Mouse (Mus musculus) monocyte, adult 2 months (primary cell): ENCODE results near the gene Gm17509.

Experiments
- DNase-seq, 2 experiments: peaks; one replicate each; pipeline ENCODE4 v3.0.0; 2022; ENCODE audit warnings: low spot score in 2 of 2, low read depth in 1 of 2

Gm17509 gene

GRCm38 (mm10) chr13:117220501-117221321 lies at the start of gene Gm17509:
Gm17509 (minus strand) TSS chr13:117221075.
- DNase-seq: peak in 1 of 2 experiments; percentile 29

- no peak for DNase-seq
These were observed 47.1 kb upstream of the Gm17509 start for GRCm38 (mm10) chr13:117267963-117268362.

DNA sequence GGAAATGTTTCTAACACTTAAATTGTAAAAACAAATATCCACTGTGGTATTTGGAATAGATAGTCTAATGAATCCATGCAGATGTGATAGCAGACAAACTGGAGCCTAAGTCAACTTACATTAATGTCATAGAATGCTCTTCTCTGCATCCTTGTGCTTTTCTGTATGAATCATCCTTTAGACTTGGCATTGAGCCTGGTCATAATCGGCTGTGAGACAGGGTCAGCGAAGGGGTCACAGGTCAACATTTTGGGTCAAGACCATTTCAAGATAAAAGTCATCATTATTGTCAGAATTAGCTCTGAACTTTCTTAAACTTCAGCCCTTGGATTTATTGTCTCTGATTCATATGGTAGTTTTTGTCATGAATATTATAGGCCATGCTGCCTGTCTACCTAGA lies 45.3 kb upstream of the Gm17509 start:
- DNase-seq: no peak

DNA sequence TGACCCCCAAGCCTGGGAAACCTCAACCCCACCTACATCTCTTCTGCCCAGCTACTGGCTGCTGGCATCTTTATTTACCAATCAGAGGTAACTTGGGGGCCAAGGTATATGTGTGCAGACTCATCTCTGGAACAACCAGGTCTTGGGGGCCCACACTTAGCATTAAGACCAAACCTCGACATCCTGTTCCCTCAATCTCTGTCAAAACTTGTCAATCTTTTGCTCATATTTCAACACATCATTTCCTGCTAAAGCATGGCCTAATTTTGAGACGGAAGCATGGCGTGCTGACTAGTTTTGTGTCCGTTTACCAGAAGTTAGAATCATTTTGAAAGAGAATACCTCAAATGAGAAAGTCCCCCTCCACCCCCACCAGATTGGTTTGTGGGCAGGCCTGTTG lies 39.8 kb upstream of the Gm17509 start:
- DNase-seq: no peak

GRCm38 (mm10) chr13:117242621-117243020 lies 21.7 kb upstream of the Gm17509 start:
- no peak for DNase-seq

GRCm38 (mm10) chr13:117242063-117242462 lies 21.2 kb upstream of the Gm17509 start:
- no peak for DNase-seq

DNA sequence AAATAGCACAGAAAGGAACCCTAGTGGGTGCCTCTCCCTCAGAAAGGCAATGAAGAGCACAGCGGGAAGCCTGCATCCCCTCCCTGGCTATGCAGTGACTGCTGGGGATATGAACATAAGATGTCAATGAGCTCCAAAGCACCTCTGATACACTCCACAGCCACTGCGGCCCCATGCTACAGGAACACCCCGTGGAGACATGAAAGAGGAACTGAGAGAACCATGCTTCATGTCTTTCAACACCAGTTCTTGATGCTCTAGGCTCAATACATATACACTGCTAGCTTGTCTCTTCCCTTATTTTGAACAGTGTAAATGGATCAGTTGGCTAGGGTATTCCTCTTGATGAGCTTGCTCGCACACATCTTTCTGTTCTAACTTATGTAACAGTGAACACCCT lies 16.2 kb upstream of the Gm17509 start:
- DNase-seq: peak in 1 of 2 experiments; percentile 51

DNA sequence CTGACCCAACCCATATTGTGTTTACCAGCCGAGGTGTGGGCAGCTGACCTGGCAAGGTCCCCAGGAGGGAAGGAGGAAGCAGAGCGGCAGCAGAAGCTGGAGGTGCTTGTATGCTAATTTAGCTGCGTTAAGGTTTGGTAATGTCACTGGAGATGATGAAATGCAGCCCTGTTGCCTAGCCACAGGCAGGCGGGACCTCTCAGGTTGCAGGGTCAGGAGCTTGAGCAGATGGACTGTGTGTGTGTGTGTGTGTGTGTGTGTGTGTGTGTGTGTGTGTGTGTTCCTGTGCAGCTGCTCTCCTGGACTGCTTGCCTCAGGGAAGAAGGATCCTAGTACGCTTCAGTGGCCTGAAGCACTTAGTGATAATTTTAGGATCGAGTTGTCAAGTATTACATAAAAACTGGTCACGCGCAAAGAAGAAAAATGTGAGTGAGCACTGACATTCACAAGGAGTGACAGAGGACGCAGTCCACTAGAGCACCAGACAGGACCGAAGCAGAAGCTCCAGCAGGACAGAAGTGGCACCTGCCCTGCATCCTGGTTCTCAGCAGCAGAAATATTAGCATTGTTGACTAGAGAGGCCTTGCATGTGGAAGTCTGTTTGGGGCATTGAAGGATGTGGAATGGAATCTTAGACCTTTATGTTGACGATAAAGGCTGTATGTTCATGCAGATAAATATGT lies 14.8 kb upstream of the Gm17509 start:
- peak in 1 of 2 experiments; percentile 34 for DNase-seq

DNA sequence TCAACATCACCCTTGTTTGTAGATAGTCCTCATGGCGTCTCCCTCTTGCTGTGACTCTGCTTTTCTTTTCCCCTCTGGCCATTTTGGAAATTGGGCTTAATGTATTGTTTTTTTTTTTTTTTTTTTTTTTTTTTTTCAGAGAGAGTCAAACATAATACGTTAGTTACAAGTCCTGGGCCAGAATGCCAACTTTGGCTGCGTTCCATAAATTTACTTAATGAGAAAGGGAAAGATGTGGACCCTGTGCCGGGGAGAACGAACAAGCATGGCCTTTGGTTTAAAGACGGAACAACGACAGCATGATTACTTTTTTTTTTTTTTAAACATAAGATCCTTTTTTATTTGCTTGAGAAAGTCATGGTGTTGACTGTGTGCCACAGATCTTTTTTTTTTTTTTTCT lies 13.6 kb upstream of the Gm17509 start:
- no peak for DNase-seq

DNA sequence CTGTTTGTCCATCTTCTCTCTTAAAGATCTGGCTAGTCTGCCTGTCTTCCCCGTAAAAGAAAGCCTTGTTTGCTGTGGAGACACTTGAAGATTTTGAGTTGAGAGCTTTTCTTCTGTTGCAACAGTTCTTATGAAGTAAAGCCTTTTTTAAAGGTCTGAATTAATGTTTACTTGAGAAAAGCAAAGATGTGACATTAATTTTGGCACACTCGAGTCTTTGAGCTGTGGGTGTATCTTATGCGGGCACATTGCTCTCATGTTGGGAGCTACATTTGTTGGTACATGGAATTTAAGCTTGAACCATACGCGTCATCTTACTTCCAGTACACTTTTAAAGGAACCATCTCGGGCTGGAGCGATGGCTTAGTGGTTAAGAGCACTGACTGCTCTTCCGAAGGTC lies 12.9 kb upstream of the Gm17509 start:
- DNase-seq: no peak

DNA sequence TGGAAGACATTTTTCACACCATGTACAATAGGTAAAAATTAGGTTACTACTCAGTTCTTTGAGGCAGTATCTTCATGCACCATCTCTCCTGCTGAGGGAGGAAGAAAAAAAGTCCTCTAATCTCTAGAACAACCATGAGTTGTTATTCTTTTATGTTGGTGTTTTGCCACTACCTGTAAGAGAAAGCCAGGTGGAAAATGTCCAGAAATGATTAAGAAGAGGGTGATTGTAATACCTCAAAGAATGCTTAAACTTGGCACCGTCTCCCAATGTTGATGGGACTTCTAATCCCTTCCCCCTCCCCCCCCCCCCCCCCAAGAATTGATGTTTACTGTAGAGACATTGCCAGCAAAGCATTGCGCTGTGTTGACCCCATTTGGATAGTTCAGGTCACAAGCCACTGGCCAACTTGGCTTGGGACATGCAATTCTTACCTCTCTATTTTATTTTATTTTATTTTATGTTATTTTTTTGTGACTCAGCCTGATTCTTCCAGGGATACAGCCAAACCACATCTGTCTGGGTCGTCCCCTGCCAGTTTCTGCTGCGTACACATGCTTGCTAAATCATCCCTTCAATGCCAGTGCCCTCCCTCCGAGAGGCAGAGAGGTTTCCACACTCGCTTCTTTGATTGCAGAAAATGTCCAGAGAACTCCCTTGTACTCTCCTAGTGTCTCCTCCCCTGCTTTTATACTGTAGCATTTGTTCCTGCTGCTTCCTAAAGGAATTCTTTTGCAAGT lies 9.7 kb upstream of the Gm17509 start:
- DNase-seq: no peak

GRCm38 (mm10) chr13:117225561-117225960 lies 4.7 kb upstream of the Gm17509 start:
- DNase-seq: no peak

DNA sequence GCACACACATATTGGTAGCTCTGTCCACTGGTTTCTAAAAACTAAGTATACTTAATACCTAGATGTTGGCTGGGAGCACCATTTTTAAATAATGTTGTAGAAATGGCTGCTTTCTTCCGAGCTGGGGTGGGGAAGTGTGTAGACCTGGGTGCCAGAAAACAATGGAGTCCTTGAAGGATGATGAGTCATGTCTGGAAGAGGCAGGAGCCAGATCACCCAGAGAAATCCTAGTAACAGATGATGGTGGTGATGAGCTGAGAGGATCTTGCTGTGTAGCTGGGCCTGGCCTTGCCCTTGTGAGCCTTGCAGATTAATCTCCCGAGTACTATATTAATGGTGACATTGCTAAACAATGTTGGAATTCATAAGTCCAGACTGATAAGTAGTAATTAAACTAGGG lies 4.0 kb upstream of the Gm17509 start:
- DNase-seq: no peak

GRCm38 (mm10) chr13:117223125-117223524 lies 2.2 kb upstream of the Gm17509 start:
- peak; percentile 31 to 61 for DNase-seq

DNA sequence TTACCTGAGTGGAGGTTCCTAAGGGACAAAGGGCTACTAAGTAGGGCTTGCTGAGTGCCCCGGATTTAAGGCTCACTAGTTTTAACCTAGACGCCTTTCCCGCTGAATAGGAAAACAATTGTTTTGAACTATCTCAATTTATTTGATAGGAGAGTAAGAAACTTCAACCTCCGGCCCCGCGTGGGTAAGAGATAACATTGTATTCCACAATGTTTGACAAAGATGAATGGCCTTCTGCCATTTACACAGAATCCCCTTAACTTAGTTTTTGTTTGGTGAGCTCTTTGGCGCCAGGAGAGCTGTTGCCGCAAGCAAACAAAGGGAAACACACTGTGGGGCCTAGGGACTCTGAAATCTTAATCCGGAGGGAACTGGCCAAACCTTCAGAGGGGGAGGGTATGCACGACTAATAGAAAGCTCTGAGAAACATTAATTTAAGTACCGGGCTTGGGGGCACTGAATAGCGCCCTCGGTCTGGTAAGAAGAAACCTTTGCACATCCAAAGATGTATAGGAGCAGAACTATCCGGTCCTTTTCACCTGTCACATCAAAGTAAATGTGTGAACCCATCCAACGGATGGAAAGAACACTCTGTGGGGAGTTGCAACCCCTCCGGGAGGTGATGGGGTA lies 889 bp downstream of the Gm17509 start:
- no peak for DNase-seq

GRCm38 (mm10) chr13:117218092-117218491 lies 2.8 kb downstream of the Gm17509 start:
- DNase-seq: no peak

- no peak for DNase-seq
These were observed 3.3 kb downstream of the Gm17509 start for GRCm38 (mm10) chr13:117217621-117218020.

DNA sequence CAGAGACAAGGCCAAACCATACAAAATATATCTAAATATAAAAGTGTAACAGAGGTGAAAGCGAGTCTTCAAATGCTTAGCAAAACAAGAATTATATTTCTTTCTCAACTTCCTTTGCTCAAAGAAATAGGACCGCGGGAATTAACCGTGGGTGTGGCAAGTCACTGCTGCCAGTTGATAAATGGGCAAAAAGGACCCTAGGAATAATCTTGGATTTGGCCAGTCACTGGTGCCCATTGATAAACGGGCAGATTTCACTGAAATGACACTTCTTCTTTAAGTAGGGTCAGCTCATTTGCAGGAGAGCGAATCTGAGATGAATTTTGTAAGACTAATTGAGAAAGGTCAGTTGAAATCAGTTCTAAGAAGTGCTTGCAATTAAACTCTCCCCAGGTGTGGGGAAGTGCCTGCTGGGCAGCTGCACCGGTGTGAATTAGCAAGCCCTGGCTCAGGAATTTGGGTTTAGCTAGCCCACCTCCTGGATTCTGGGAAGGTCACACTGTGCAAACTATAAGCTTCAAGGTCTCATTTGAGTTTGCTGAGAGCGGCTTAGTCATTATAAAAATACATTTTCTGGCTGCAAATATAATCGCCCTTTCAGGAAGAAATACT lies 4.0 kb downstream of the Gm17509 start:
- DNase-seq: no peak

DNA sequence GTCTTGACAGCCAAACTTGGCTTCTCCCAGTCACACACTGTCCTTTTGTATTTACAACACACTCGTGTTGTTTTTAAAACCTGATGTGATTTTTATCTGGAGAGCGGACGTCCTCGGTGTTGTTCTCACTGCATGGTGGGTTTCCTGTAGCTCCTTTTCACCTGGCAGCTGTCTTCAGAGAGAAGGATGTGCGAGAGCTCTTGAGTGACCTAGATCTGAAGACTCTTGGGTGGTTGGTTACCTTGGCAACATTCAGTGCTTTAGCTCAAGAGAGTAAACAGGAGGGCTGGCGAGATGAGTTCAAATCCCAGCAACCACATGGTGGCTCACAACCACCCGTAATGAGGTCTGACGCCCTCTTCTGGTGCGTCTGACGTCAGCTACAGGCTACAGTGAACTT lies 4.7 kb downstream of the Gm17509 start:
- DNase-seq: no peak

DNA sequence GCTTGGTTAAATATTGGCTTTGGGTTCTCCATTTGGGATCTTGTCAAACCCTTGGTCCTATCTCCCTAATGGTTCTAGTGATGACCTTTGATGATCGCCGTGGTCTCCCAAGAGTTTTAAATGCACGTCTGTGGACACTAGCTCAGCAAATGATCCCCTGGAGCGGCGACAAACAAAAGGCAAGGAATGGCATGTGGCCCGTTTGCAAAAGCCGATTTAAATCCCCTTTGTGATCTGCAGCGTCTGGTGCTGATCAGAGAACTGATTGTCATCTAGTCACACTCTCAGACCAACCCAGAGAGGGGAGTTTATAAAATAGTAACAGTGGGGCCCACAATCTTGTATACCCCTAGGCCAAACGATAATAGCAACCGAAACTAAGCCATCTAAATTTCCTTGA lies 5.4 kb downstream of the Gm17509 start:
- DNase-seq: no peak

GRCm38 (mm10) chr13:117211386-117211875 lies 9.4 kb downstream of the Gm17509 start:
- DNase-seq: peak; percentile 45 to 48
